Mouse (Mus musculus): ENCODE measurements around the gene Cntnap5c.

- no peak for TF ChIP-seq GATA1 (IDR thresholded peaks at IDR 0.05; ENCODE audit: borderline replicate concordance, low read length)
- no peak for TF ChIP-seq FLI1 (IDR thresholded peaks at IDR 0.05; ENCODE audit: low read length)
Measured at GRCm38 (mm10) chr17:58187171-58187570, 417.8 kb downstream of the Cntnap5c start.

Data from megakaryocyte, embryonic 14.5 days (primary cell).